Mouse (Mus musculus): ENCODE results near the gene Sesn1. TPM values are rescaled to one million over a fixed set of nuclear protein-coding genes. Genes with fewer than 3 reads are reported as not detected.

Sesn1 gene
- total and polyA plus RNA-seq, 3 experiments, result 9.1 to 49.3 (median 30.3) TPM

DNA sequence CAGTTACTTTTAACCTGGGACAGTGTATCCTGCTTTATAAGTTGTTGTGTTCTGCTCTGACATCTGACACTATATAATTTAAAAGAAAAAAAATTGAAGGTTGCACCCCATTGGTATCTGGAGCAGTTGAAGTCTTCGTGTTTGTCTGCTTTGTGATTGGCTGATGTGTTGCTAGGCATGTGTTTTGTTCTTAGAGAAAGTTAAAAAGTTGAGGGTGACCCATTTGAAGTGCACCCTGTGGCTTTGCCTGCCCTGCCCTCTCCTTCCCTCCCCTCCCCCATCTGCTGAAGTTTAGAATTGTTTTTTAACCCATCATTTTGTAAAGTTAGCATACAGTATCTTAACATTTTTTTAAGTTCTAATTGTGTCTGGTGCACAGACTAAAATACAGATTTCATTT, 71.0 kb downstream of the Sesn1 start:
- Histone ChIP-seq H3K36me3 (replicated peaks) (no peaks in the 10 kb centered on the region), H3K4me1 (ENCODE audit: insufficient read depth, low read depth, low read length) (peaks cover 27% of the 10 kb centered on the region), H3K27me3 (ENCODE audit: insufficient read depth, low read length) (no peaks in the 10 kb centered on the region), H3K9me3 (replicated peaks) (no peaks in the 10 kb centered on the region), H3K4me3 (ENCODE audit: low read depth, low read length) (no peak overlapping the region)
- TF ChIP-seq GATA1 (IDR thresholded peaks at IDR 0.05; ENCODE audit: borderline replicate concordance, low read length) (no peak), TAL1 (conservative IDR thresholded peaks at IDR 0.05; ENCODE audit: low read depth, low read length) (no peak), CTCF (IDR thresholded peaks at IDR 0.05; ENCODE audit: low read depth, low read length) (no peak), POLR2AphosphoS5 (IDR thresholded peaks at IDR 0.05; ENCODE audit: insufficient replicate concordance, low read depth, low read length) (no peak), GATA2 (IDR thresholded peaks at IDR 0.05; ENCODE audit: borderline replicate concordance, low read depth, low read length) (no peak)
- DNase-seq (ENCODE audit: low spot score) (no peak), ATAC-seq (ENCODE audit: extremely low read depth, insufficient number of reproducible peaks, low FRiP score, poor library complexity, severe bottlenecking) (no peak)

DNA sequence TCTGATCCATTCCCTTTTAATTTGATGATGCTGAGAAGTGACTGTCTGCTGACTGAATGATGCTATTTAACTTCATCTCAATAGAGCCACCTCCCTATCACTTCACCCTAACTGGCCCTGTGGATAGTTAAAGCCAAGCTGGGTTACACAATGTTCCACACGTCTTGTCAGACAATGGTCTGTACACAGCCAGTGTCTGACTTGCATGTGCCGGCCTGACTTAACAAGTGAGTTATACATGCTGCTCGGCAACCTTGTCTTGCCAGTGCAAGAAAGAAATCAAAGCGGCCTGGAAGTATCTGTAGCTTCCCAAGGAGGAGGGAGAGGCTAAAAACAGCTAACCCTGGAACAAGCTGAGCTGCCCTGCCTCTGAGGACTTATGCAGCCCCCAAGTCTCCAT, 71.7 kb downstream of the Sesn1 start:
- H3K4me1 ChIP-seq (ENCODE audit: insufficient read depth, low read depth, low read length), result peaks cover 28% of the 10 kb centered on the region

DNA sequence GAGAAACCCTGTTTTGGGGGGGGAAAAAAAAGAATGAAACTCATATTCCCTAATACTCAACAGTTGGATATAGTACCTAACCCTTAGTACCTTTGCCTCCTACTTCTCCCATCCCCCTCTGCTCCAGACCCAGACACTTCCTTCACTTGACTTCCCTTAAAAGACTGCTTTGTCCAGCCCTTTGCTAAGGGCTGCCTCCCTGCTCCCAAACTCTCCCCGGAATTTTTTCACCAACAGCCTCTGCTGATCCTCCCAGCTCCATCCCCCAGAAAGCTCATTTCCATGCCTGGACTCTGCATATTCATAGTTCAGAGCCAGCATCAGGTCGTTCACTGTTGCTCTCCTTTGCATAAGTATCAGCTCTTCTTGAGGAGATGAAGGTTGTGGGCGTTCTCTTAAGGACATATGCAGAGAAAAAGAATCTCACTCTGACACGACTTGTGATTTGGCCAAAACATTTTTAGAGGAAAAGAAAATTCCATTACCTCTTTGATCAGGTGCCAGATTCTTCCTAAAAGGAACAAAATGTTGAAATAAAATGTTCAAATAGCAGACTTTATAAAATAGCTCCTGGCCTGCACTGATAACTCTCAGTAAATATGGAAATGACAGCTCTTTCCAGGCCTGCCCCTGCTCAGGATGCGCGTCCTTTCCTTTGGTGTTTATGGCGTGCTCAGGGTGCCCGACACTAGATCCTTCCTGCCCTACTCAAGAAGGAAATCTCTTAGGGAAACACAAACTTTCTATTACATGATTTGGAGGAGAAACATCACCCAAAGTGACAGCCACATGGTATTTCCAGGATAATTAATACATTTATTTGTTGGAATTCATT, 74.2 kb downstream of the Sesn1 start:
- no peak for ATAC-seq (ENCODE audit: extremely low read depth, insufficient number of reproducible peaks, low FRiP score, poor library complexity, severe bottlenecking)
- TF ChIP-seq GATA2 (IDR thresholded peaks at IDR 0.05; ENCODE audit: borderline replicate concordance, low read depth, low read length) (no peak), TAL1 (conservative IDR thresholded peaks at IDR 0.05; ENCODE audit: low read depth, low read length) (no peak), GATA1 (IDR thresholded peaks at IDR 0.05; ENCODE audit: borderline replicate concordance, low read length) (no peak), CTCF (IDR thresholded peaks at IDR 0.05; ENCODE audit: low read depth, low read length) (no peak), POLR2AphosphoS5 (IDR thresholded peaks at IDR 0.05; ENCODE audit: insufficient replicate concordance, low read depth, low read length) (no peak)
- no peaks in the 10 kb centered on the region for H3K9me3 ChIP-seq (replicated peaks)
- H3K36me3 ChIP-seq (replicated peaks), result no peaks in the 10 kb centered on the region
- H3K4me1 ChIP-seq (ENCODE audit: insufficient read depth, low read depth, low read length), result peaks cover 48% of the 10 kb centered on the region
- no peak overlapping the region for H3K4me3 ChIP-seq (ENCODE audit: low read depth, low read length)
- no peak for DNase-seq (ENCODE audit: low spot score)
- no peaks in the 10 kb centered on the region for H3K27me3 ChIP-seq (ENCODE audit: insufficient read depth, low read length)

More for the DNA sequence above, 71.7 kb downstream of the Sesn1 start:
- ATAC-seq (ENCODE audit: extremely low read depth, insufficient number of reproducible peaks, low FRiP score, poor library complexity, severe bottlenecking) (no peak), DNase-seq (ENCODE audit: low spot score) (no peak)
- H3K9me3 ChIP-seq (replicated peaks), result no peaks in the 10 kb centered on the region
- H3K4me3 ChIP-seq (ENCODE audit: low read depth, low read length), result no peak overlapping the region
- TF ChIP-seq TAL1 (conservative IDR thresholded peaks at IDR 0.05; ENCODE audit: low read depth, low read length) (no peak), POLR2AphosphoS5 (IDR thresholded peaks at IDR 0.05; ENCODE audit: insufficient replicate concordance, low read depth, low read length) (no peak), GATA2 (IDR thresholded peaks at IDR 0.05; ENCODE audit: borderline replicate concordance, low read depth, low read length) (no peak), GATA1 (IDR thresholded peaks at IDR 0.05; ENCODE audit: borderline replicate concordance, low read length) (no peak), CTCF (IDR thresholded peaks at IDR 0.05; ENCODE audit: low read depth, low read length) (no peak)
- no peaks in the 10 kb centered on the region for H3K27me3 ChIP-seq (ENCODE audit: insufficient read depth, low read length)
- H3K36me3 ChIP-seq (replicated peaks), result no peaks in the 10 kb centered on the region

DNA sequence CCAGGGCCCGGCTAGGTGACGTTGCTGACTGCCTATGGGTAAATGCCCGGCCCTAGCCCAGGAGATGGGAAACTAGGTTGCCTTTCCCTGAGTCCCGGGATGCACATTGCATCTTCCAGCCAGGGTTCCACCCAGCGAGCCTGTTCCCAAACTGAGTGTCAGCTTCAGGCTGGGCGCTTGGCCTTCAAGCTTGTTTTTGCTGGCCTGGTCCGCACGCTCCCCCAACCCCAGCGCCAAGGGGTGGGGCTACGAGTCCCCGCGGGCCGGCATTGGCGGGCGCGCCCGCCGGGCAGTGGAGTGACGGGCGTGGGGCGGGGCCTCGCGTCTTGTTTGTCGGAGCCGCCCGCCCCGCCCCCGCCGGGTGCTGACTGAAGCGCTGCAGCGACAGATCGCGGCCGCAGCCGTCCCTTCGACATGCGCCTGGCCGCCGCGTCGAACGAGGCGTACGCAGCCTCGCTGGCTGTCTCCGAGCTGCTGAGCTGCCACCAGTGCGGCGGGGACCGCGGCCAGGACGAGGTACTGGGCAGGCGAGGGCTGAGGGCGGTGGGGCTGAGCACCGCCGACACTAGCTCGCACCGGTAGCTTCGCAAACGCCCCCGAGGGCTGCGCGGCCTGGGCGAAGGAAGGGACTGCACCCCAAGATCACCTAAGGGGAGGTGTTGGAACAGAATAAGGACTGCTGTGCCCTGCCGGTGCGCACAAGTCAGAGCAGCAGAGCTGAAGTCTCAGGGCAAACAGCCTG, 77.5 kb downstream of the Sesn1 start:
- ATAC-seq (ENCODE audit: extremely low read depth, insufficient number of reproducible peaks, low FRiP score, poor library complexity, severe bottlenecking), result peak; percentile 74

DNA sequence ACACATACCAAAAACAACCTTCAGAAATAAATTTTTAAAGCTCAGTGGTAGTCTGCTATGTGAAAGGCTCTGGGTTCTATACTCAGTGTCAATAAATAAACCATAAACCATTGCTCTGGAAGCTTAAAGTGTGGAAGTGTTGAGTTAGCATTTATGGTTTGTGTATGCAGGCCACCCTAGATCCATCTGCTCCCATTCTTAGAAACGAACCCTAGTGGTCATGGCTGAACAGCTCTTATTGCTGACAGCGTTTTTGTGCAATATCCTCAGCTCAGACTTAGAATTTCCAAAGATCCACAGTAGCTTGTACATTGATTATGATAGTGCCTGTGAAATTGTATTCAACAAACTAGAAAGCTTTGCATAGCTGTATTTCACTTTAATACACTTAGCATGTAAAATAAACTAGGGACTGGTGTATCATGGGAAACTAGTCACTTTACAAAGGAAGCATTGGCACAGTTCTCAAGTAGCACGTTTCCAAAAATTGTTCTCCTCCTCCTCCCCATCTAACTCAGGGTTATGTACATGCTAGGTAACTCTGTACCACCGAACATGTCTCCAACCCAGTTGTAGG, 78.7 kb downstream of the Sesn1 start:
- Histone ChIP-seq H3K9me3 (replicated peaks) (no peaks in the 10 kb centered on the region), H3K36me3 (replicated peaks) (peaks cover 7% of the 10 kb centered on the region), H3K4me3 (ENCODE audit: low read depth, low read length) (peak overlapping the region; percentile 85; the same call in 1 of the 2 replicates), H3K4me1 (ENCODE audit: insufficient read depth, low read depth, low read length) (peaks cover 50% of the 10 kb centered on the region), H3K27me3 (ENCODE audit: insufficient read depth, low read length) (no peaks in the 10 kb centered on the region)
- ATAC-seq (ENCODE audit: extremely low read depth, insufficient number of reproducible peaks, low FRiP score, poor library complexity, severe bottlenecking), result no peak
- TF ChIP-seq GATA2 (IDR thresholded peaks at IDR 0.05; ENCODE audit: borderline replicate concordance, low read depth, low read length), result no peak
- TF ChIP-seq CTCF (IDR thresholded peaks at IDR 0.05; ENCODE audit: low read depth, low read length), result 0 out of 2 replicates have a peak, but pooled peaks have one; percentile 19
- TF ChIP-seq TAL1 (conservative IDR thresholded peaks at IDR 0.05; ENCODE audit: low read depth, low read length), result no peak
- peak; percentile 60 for DNase-seq (ENCODE audit: low spot score)

More for the DNA sequence above, 77.5 kb downstream of the Sesn1 start:
- TF ChIP-seq POLR2AphosphoS5 (IDR thresholded peaks at IDR 0.05; ENCODE audit: insufficient replicate concordance, low read depth, low read length) (no peak), GATA1 (IDR thresholded peaks at IDR 0.05; ENCODE audit: borderline replicate concordance, low read length) (no peak), CTCF (IDR thresholded peaks at IDR 0.05; ENCODE audit: low read depth, low read length) (no peak), GATA2 (IDR thresholded peaks at IDR 0.05; ENCODE audit: borderline replicate concordance, low read depth, low read length) (no peak), TAL1 (conservative IDR thresholded peaks at IDR 0.05; ENCODE audit: low read depth, low read length) (no peak)
- Histone ChIP-seq H3K36me3 (replicated peaks) (peaks cover 7% of the 10 kb centered on the region), H3K27me3 (ENCODE audit: insufficient read depth, low read length) (no peaks in the 10 kb centered on the region), H3K4me3 (ENCODE audit: low read depth, low read length) (peak overlapping the region; percentile 85), H3K9me3 (replicated peaks) (no peaks in the 10 kb centered on the region), H3K4me1 (ENCODE audit: insufficient read depth, low read depth, low read length) (peaks cover 44% of the 10 kb centered on the region)
- peak; percentile 89 for DNase-seq (ENCODE audit: low spot score)

GRCm38 (mm10) chr10:41889566-41889965, 79.8 kb downstream of the Sesn1 start:
- H3K4me1 ChIP-seq (ENCODE audit: insufficient read depth, low read depth, low read length), result peaks cover 57% of the 10 kb centered on the region

More at GRCm38 (mm10) chr10:41889566-41889965, 79.8 kb downstream of the Sesn1 start:
- Histone ChIP-seq H3K4me3 (ENCODE audit: low read depth, low read length) (no peak overlapping the region; the same call in 1 of the 2 replicates), H3K9me3 (replicated peaks) (no peaks in the 10 kb centered on the region), H3K27me3 (ENCODE audit: insufficient read depth, low read length) (no peaks in the 10 kb centered on the region), H3K36me3 (replicated peaks) (peaks cover 15% of the 10 kb centered on the region)
- TF ChIP-seq GATA2 (IDR thresholded peaks at IDR 0.05; ENCODE audit: borderline replicate concordance, low read depth, low read length), result no peak
- TF ChIP-seq CTCF (IDR thresholded peaks at IDR 0.05; ENCODE audit: low read depth, low read length), result no peak
- no peak for TF ChIP-seq POLR2AphosphoS5 (IDR thresholded peaks at IDR 0.05; ENCODE audit: insufficient replicate concordance, low read depth, low read length)
- no peak for TF ChIP-seq GATA1 (IDR thresholded peaks at IDR 0.05; ENCODE audit: borderline replicate concordance, low read length)
- no peak for TF ChIP-seq TAL1 (conservative IDR thresholded peaks at IDR 0.05; ENCODE audit: low read depth, low read length)
- DNase-seq (ENCODE audit: low spot score) (no peak), ATAC-seq (ENCODE audit: extremely low read depth, insufficient number of reproducible peaks, low FRiP score, poor library complexity, severe bottlenecking) (no peak)

All from G1E (cell line).